Mouse (Mus musculus): ENCODE data around the gene Fbxo31. TPM values are rescaled to one million over a fixed set of nuclear protein-coding genes. Genes with fewer than 3 reads are reported as not detected.

Gene Fbxo31
- total RNA-seq, 2 experiments from 2014 or later: 52.8 to 68.4 TPM

GRCm38 (mm10) chr8:121558538-121558937 lies 20.1 kb downstream of the Fbxo31 start:
- no peak for DNase-seq (ENCODE audit: low spot score in 2 of 2)

DNA sequence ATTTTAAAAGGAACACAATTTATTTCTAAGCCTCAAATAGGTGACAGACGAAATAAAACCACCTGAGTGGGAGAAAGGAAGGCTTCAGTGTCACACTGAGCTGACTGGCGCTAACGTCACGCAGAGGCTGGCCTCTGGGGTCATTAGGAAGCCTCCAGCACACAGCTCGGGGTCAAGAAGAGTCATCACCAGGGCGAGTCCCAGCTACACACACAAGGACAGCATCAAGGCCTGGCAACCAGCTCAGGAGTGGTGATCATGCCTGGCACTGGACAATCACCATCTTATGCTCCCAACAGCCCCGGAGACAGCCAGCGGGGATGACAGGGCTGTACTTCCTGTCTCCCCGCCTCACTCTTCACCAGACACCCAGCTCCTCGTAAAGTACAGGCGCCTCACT lies 20.9 kb downstream of the Fbxo31 start:
- no peak for DNase-seq (ENCODE audit: low spot score in 2 of 2)

- no peak for DNase-seq (ENCODE audit: low spot score in 2 of 2)
These were observed 24.7 kb downstream of the Fbxo31 start for GRCm38 (mm10) chr8:121553831-121554475.

- no peak for DNase-seq (ENCODE audit: low spot score in 2 of 2)
These were observed 26.1 kb downstream of the Fbxo31 start for GRCm38 (mm10) chr8:121552506-121552905.

DNA sequence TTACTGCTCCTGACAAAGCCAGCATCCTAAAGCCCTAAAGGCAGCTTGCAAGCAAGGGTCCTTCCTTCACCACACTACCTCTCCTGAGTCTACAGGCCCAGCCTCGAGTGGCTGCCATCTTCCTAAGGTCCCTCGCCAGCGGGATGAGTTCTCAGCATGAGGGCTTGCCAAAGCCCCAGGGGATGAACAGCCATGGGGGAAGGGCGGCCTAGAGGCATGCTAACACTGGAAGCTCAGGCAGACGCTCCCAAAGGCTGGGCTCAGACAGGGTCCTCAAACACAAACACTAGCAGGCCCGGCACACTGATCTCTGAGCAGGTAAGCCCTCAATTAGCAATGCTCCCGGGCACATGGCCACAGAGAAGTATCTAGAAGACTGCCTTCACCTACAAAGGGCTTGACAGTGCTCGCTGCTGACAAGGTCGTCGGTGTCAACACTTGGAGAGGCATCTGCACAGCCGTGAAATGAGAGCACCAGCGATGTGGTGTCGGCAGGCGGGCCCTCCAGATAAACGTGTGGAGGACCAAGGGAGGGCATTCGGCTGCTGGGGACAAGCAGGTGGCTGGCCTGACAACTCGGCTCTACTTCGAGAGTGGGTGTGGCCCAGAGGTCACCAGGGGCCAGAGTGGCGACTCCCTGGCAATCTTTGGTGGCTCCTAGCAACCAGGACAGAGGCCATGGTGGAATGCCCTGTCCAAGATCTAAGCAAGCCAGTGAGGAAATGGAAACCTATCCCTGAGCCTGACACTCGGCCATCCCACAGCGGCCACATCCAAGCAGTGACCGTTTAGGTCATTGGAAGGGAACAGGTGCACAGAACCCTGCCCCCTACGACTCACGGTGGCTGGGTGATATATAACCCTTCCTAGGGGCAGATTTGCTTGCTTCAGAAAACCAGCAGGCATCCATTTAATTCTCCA lies 27.3 kb downstream of the Fbxo31 start:
- DNase-seq (ENCODE audit: low spot score in 2 of 2): no peak

DNA sequence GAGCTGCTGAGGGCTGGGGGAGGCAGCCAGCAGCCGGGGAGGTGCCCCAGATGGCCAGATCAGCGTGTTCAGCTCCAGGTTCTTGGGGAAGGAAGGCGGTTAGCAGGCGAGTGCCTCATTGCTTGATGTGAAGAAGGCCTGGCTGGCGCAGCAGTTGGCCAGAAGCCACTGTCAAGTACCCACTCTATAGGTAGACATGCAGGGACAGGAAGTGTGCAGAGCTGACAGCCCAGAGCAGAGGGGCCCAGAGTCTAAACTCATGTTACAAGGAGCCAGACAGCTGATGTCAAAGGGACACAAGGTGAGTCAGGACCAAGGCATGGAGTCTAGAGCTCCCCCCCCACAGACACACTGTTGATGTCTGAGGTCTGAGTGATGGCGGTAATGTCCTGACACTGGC lies 28.6 kb downstream of the Fbxo31 start:
- DNase-seq (ENCODE audit: low spot score in 2 of 2): no peak

GRCm38 (mm10) chr8:121547132-121547531 lies 31.5 kb downstream of the Fbxo31 start:
- DNase-seq (ENCODE audit: low spot score in 2 of 2): peak; percentile 56 to 61

DNA sequence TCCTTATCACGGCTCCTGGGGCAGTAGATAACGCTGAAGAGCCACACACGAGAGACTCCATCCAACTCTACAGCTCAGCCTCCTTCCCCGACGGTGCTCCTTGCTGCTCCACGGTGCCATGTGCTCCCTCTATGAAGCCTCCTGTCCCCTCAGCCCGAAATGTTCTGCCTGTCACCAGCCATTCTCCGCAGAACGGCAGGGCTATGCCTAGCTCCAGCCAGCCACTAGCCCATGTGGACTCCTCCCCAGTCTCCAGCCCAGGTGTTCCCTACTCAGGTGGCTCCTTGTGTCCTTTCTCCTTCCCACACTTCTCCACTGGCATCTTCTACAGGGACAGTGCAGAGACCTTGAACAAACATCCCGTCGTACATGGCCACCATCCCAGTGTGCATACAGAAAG lies 33.7 kb downstream of the Fbxo31 start:
- no peak for DNase-seq (ENCODE audit: low spot score in 2 of 2)

DNA sequence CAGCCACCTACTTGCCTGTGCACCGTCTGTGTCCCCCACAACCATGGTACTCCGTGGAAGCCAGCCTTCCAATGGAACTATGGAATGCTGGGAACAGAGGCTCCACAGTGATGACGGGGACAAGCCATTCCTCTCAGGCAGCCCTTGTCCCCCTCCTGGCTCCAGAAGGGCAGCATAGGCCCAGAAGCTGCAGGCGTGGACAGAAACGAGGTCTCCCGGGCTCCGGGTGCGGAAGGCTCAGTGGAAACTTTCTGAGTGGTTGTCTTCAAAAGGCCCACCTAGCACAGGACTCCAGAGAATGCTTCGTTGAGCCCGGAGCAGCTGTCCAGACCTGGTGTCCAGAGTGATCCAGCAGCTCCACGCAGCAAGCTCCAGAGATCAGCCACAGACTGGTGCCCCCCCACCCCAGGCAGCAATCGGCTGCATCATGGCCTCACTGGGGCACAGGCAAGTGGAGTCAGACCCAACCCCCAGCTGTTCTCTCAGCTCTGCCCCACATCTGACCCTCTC lies 34.3 kb downstream of the Fbxo31 start, which contains the start of gene 1700018B08Rik:
1700018B08Rik (minus strand) TSS at position 45 of the 510 bp plus-strand sequence.
- no peak for DNase-seq (ENCODE audit: low spot score in 2 of 2)

- no peak for DNase-seq (ENCODE audit: low spot score in 2 of 2)
These were observed 35.7 kb downstream of the Fbxo31 start for GRCm38 (mm10) chr8:121542901-121543300.

DNA sequence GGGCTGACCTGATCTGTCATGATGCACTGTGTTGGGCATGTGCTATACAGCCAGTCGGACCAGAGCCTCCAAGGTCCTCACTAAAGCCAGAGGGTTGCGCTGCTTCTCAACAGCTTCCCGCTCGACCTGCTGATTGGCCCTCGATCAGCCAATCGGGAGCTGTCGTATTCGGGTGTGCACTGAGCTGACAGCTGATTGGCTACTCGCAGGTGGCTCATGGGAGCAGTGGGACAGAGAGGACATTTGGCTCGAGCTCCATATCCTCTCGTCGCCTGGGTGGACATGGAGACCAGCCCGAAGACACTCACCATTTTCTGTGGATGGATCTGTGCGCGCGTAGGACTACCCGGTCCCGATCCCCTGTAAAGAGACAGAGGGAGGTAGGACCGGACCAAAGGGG lies 36.7 kb downstream of the Fbxo31 start:
- no peak for DNase-seq (ENCODE audit: low spot score in 2 of 2)

GRCm38 (mm10) chr8:121532381-121532780 lies 46.2 kb downstream of the Fbxo31 start:
- DNase-seq (ENCODE audit: low spot score in 2 of 2): no peak

- DNase-seq (ENCODE audit: low spot score in 2 of 2): no peak
These were observed 48.0 kb downstream of the Fbxo31 start for GRCm38 (mm10) chr8:121530639-121531038.

DNA sequence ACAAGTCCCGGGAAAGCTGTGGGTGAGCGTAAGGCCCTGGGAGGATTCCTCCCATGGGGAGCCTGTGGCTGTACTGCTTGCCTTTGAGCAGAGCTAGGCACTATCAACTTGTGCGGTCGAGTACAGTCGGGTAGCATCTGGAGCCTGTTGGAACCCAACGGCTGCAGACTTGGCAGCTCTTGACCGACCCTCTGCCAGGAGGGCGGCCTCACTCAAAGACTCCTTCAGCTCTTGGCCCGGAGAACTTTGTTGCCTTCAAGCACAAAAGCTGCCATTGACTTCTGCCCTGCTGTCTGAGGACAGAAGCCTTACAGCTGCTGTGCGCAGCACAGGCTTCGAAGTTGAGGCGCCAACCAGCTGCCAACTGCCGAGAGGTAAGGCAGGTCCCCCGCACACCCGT lies 49.8 kb downstream of the Fbxo31 start:
- DNase-seq (ENCODE audit: low spot score in 2 of 2): no peak

DNA sequence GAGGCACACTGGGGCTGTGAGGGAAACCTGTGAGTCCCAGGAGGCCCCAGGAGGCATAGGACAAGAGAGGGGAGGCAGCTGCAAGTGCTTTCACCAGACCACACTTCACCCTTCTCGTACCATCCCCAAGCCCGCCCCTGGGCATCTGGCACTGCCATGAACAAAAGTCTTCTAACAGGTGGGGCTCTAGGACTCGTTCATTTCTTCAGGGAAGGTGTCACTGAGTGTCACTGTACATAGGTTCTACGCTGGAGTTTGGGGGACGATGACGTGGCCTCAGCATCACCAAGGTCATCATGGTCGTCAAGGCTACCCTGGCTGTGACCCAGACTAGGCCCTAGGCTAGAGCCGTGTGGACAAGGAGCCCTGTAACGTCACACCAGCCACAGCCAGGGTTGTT lies 50.9 kb downstream of the Fbxo31 start:
- DNase-seq (ENCODE audit: low spot score in 2 of 2): no peak

GRCm38 (mm10) chr8:121526811-121527550 lies 51.6 kb downstream of the Fbxo31 start:
- DNase-seq (ENCODE audit: low spot score in 2 of 2): no peak

- no peak for DNase-seq (ENCODE audit: low spot score in 2 of 2)
These were observed 53.3 kb downstream of the Fbxo31 start for GRCm38 (mm10) chr8:121525111-121525818.

GRCm38 (mm10) chr8:121513429-121513828 lies 65.2 kb downstream of the Fbxo31 start:
- DNase-seq (ENCODE audit: low spot score in 2 of 2): peak; percentile 65 to 73

DNA sequence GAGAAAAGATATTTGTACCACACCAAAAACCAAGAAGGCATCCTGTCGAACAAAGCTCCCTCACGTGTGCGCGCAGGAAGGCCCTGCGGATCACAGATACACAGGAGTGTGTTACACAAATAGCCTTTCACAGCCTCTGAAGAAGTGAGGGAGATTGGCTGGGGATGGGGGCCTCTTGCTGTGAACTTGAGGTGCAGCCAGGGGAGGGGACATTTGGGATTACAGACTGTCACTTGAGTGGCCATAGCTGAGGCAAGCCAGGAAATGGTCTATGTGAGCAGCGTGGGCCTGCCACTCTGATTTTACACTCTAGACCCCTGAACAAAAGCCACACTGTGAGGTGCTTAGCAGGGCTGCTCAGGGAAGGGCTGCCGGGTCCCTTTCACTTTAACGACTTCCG lies 66.9 kb downstream of the Fbxo31 start:
- DNase-seq (ENCODE audit: low spot score in 2 of 2): no peak
